Mouse (Mus musculus): ENCODE data around the gene Hnrnpab. TPM values are rescaled to one million over a fixed set of nuclear protein-coding genes. Genes with fewer than 3 reads are reported as not detected.

Hnrnpab gene
- polyA plus RNA-seq, 1 experiment from 2014 or later: 152 TPM

DNA sequence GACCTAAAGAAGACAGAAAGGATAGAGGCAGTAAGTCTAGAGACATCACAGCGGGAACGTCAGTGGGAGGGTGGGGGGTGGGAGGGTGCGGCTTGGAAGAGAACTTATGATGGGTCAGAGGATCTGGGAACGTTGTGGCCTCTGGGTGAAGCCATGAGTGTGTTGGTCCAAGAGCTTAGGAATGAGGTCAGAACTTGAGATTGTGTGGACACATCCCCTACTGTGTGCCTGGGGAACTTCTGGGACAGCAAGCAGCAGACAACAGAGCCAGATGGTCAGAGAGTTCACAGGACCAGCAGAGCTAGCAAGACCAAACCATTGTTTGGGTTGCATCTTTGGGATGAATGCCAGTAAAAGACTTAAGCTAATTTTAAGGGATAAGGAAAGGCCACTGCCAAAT is 37.8 kb downstream of the Hnrnpab start:
- DNase-seq (ENCODE audit: low spot score) (no peak), ATAC-seq (no peak)
- no peaks in the 10 kb centered on the region for H3K36me3 ChIP-seq (ENCODE audit: insufficient read depth, low read length)
- H3K27me3 ChIP-seq (replicated peaks; ENCODE audit: insufficient read depth, low read length): no peaks in the 10 kb centered on the region
- 76% methylated on average over 4 of the region's 4 CpGs for WGBS
- TF ChIP-seq CTCF (IDR thresholded peaks at IDR 0.05): no peak
- TF ChIP-seq EP300 (IDR thresholded peaks at IDR 0.05): no peak
- H3K4me1 ChIP-seq (ENCODE audit: insufficient read depth, low read depth, low read length): no peaks in the 10 kb centered on the region
- H3K9me3 ChIP-seq (ENCODE audit: low read length): no peaks in the 10 kb centered on the region
- H3K9ac ChIP-seq (replicated peaks; ENCODE audit: low read depth): no peak overlapping the region
- no peak overlapping the region for H3K4me3 ChIP-seq (ENCODE audit: low read depth, low read length)
- no peak overlapping the region for H3K4me2 ChIP-seq (replicated peaks; ENCODE audit: low read depth, low read length)
- no peak overlapping the region for H3K27ac ChIP-seq (ENCODE audit: low read length)

DNA sequence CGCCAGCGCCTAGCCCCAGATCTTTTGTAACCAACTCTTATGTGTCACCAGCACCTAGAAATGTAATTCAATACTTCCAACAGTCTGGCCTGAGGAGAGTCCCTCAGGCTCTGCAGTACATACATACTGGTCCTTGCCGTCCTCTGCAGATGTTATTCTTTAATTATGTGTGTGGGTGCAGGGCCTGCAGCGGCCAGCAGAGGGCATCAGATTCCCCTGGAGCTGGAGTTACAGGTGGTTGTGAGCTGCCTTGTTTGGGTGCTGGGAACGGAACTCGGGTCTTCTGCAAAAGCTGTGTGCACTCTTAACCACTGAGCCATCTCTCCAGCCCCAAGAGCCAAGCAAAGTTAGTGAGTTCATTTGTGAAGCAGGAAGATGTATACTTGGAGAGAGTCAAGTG is 40.7 kb downstream of the Hnrnpab start:
- H3K9ac ChIP-seq (replicated peaks; ENCODE audit: low read depth): no peak overlapping the region
- WGBS: 89% methylated on average over 6 of the region's 6 CpGs
- ATAC-seq (no peak), DNase-seq (ENCODE audit: low spot score) (no peak)
- no peak overlapping the region for H3K4me3 ChIP-seq (ENCODE audit: low read depth, low read length)
- no peaks in the 10 kb centered on the region for H3K27me3 ChIP-seq (replicated peaks; ENCODE audit: insufficient read depth, low read length)
- H3K9me3 ChIP-seq (ENCODE audit: low read length): no peaks in the 10 kb centered on the region
- H3K36me3 ChIP-seq (ENCODE audit: insufficient read depth, low read length): no peaks in the 10 kb centered on the region
- H3K4me1 ChIP-seq (ENCODE audit: insufficient read depth, low read depth, low read length): no peaks in the 10 kb centered on the region
- TF ChIP-seq EP300 (IDR thresholded peaks at IDR 0.05) (no peak), CTCF (IDR thresholded peaks at IDR 0.05) (peak; percentile 41; the same call in 1 of the 2 replicates)
- H3K27ac ChIP-seq (ENCODE audit: low read length): no peak overlapping the region
- no peak overlapping the region for H3K4me2 ChIP-seq (replicated peaks; ENCODE audit: low read depth, low read length)

DNA sequence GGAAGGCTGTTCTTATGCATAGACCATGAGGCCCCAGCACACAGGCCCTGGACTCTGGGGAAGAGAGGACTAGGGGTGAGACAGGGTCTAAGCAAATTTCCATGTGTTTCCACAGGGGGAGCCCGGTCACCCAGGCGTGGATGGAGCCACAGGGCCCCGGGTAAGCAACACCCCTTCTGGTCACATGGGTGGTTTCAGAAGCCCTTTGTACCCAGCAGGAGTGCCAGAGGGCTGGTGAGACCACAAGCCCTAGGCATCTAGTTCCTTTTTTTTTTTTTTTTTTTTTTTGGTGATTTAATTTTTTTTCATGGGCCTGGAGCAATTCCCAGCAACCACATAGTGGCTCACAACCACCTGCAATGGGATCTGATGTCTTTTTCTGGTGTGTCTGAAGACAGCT is 41.6 kb downstream of the Hnrnpab start:
- Histone ChIP-seq H3K4me1 (ENCODE audit: insufficient read depth, low read depth, low read length) (no peaks in the 10 kb centered on the region), H3K4me2 (replicated peaks; ENCODE audit: low read depth, low read length) (no peak overlapping the region), H3K4me3 (ENCODE audit: low read depth, low read length) (no peak overlapping the region), H3K27ac (ENCODE audit: low read length) (no peak overlapping the region), H3K27me3 (replicated peaks; ENCODE audit: insufficient read depth, low read length) (no peaks in the 10 kb centered on the region), H3K9me3 (ENCODE audit: low read length) (no peaks in the 10 kb centered on the region), H3K36me3 (ENCODE audit: insufficient read depth, low read length) (no peaks in the 10 kb centered on the region), H3K9ac (replicated peaks; ENCODE audit: low read depth) (no peak overlapping the region)
- TF ChIP-seq CTCF (IDR thresholded peaks at IDR 0.05): no peak
- DNase-seq (ENCODE audit: low spot score): no peak
- 31% methylated on average over 3 of the region's 3 CpGs for WGBS
- 0 out of 2 replicates have a peak, but pooled peaks have one; percentile 38 for ATAC-seq

DNA sequence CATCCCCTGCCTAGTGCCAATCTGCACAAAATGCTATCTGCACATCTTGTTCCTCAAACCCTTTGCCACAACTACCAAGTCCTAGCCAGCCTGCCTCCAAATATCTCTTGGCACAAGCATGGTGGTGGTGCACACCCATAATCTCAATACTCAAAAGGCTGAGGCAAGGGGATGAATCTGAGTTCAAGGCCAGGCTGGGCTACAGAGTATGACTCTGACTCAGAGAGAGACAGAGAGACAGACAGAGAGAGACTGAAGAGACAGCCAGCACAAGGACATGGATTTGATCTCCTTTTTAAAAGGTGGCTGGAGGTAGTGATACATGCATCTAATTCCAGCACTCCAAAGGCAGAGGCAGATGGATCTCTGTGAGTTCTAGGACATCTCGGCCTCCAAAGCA is 43.4 kb downstream of the Hnrnpab start:
- H3K27ac ChIP-seq (ENCODE audit: low read length): no peak overlapping the region
- no peaks in the 10 kb centered on the region for H3K27me3 ChIP-seq (replicated peaks; ENCODE audit: insufficient read depth, low read length)
- ATAC-seq: no peak
- H3K9me3 ChIP-seq (ENCODE audit: low read length): no peaks in the 10 kb centered on the region
- TF ChIP-seq EP300 (IDR thresholded peaks at IDR 0.05): no peak
- TF ChIP-seq CTCF (IDR thresholded peaks at IDR 0.05): no peak
- WGBS: 81% methylated on average over 1 of the region's 1 CpGs
- H3K36me3 ChIP-seq (ENCODE audit: insufficient read depth, low read length): no peaks in the 10 kb centered on the region
- no peak overlapping the region for H3K4me3 ChIP-seq (ENCODE audit: low read depth, low read length)
- H3K4me1 ChIP-seq (ENCODE audit: insufficient read depth, low read depth, low read length): no peaks in the 10 kb centered on the region
- no peak for DNase-seq (ENCODE audit: low spot score)
- H3K9ac ChIP-seq (replicated peaks; ENCODE audit: low read depth): no peak overlapping the region
- H3K4me2 ChIP-seq (replicated peaks; ENCODE audit: low read depth, low read length): no peak overlapping the region

DNA sequence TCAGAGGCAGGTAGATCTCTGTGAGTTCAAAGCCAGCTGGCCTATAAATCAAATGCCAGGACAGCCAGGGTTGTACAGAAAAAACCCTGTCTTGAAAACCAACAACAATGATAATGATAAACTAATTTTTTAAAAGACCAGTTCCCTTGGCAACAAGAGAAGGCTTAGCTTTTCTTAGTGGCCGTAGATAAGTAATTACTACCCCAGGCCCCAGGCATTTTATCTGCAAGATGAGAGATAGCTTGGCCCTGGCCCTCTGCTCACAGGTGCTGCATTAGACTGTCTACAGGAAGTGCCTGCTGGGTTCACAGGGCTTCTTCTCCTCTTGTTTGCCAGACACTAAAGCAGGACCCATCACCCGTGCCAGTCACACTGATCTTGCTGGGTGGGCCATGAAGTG is 51.6 kb downstream of the Hnrnpab start:
- Histone ChIP-seq H3K4me1 (ENCODE audit: insufficient read depth, low read depth, low read length) (peaks cover 4% of the 10 kb centered on the region; the same call in 1 of the 2 replicates), H3K4me2 (replicated peaks; ENCODE audit: low read depth, low read length) (no peak overlapping the region), H3K4me3 (ENCODE audit: low read depth, low read length) (no peak overlapping the region), H3K36me3 (ENCODE audit: insufficient read depth, low read length) (no peaks in the 10 kb centered on the region), H3K27me3 (replicated peaks; ENCODE audit: insufficient read depth, low read length) (no peaks in the 10 kb centered on the region), H3K9ac (replicated peaks; ENCODE audit: low read depth) (no peak overlapping the region), H3K9me3 (ENCODE audit: low read length) (no peaks in the 10 kb centered on the region), H3K27ac (ENCODE audit: low read length) (no peak overlapping the region)
- ATAC-seq (no peak), DNase-seq (ENCODE audit: low spot score) (no peak)
- 58% methylated on average over 2 of the region's 2 CpGs for WGBS
- no peak for TF ChIP-seq CTCF (IDR thresholded peaks at IDR 0.05)
- TF ChIP-seq EP300 (IDR thresholded peaks at IDR 0.05): no peak

DNA sequence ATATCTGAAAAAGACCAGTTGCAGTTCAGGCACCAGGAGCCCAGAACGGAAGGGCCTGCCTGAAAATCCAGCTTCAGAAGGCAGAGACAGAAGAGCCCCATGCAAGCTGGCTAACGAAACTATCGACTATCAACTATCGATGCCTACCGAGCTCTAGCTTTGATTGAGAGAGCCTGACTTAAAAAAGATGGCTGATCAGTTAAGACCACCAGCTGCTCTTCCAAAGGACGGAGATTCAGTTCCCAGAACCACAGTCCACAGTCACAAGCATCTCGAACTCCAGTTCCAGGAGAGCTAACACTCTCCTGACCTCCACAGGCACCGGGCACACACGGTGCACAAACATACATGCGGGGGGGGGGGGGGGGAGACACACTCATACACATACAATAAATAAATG is 52.1 kb downstream of the Hnrnpab start:
- H3K4me2 ChIP-seq (replicated peaks; ENCODE audit: low read depth, low read length): no peak overlapping the region
- H3K9ac ChIP-seq (replicated peaks; ENCODE audit: low read depth): no peak overlapping the region
- 75% methylated on average over 9 of the region's 10 CpGs for WGBS
- no peaks in the 10 kb centered on the region for H3K9me3 ChIP-seq (ENCODE audit: low read length)
- H3K27ac ChIP-seq (ENCODE audit: low read length): no peak overlapping the region
- no peak overlapping the region for H3K4me3 ChIP-seq (ENCODE audit: low read depth, low read length)
- H3K27me3 ChIP-seq (replicated peaks; ENCODE audit: insufficient read depth, low read length): no peaks in the 10 kb centered on the region
- DNase-seq (ENCODE audit: low spot score) (no peak), ATAC-seq (no peak)
- no peak for TF ChIP-seq CTCF (IDR thresholded peaks at IDR 0.05)
- TF ChIP-seq EP300 (IDR thresholded peaks at IDR 0.05): no peak
- peaks cover 4% of the 10 kb centered on the region; the same call in 1 of the 2 replicates for H3K4me1 ChIP-seq (ENCODE audit: insufficient read depth, low read depth, low read length)
- H3K36me3 ChIP-seq (ENCODE audit: insufficient read depth, low read length): no peaks in the 10 kb centered on the region

DNA sequence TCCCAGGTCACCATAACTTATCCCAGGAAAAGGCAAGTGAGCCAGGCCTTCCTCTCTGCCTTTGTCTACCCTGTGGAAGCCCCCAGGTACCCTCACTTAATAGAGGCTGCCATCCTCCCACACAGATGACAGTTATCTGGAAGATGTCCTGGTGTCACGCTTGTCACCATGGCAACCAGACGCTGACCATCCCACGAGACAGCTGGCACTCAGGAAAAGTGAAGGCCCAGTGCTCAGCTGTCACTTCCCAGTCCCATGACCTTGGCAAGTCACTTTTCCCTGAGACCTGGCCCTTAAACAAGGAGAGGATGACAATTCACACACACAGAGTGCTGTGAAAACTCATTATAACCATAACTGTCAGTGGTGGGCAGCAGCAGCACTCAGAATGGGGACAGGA is 54.6 kb downstream of the Hnrnpab start:
- H3K9me3 ChIP-seq (ENCODE audit: low read length): no peaks in the 10 kb centered on the region
- no peak overlapping the region for H3K27ac ChIP-seq (ENCODE audit: low read length)
- ATAC-seq (no peak), DNase-seq (ENCODE audit: low spot score) (no peak)
- H3K4me3 ChIP-seq (ENCODE audit: low read depth, low read length): no peak overlapping the region
- no peaks in the 10 kb centered on the region for H3K27me3 ChIP-seq (replicated peaks; ENCODE audit: insufficient read depth, low read length)
- 63% methylated on average over 3 of the region's 3 CpGs for WGBS
- H3K4me1 ChIP-seq (ENCODE audit: insufficient read depth, low read depth, low read length): peaks cover 4% of the 10 kb centered on the region; the same call in 1 of the 2 replicates
- no peaks in the 10 kb centered on the region for H3K36me3 ChIP-seq (ENCODE audit: insufficient read depth, low read length)
- H3K4me2 ChIP-seq (replicated peaks; ENCODE audit: low read depth, low read length): no peak overlapping the region
- H3K9ac ChIP-seq (replicated peaks; ENCODE audit: low read depth): no peak overlapping the region
- no peak for TF ChIP-seq EP300 (IDR thresholded peaks at IDR 0.05)
